Mouse (Mus musculus) G1E-ER4 (cell line): ENCODE results near the gene Rad51b. TPM values are rescaled to one million over a fixed set of nuclear protein-coding genes. Genes with fewer than 3 reads are reported as not detected.

Experiments
- GATA1 ChIP-seq: IDR thresholded peaks from one replicate; pipeline ENCODE4 v1.8.0; 2012; ENCODE audit warnings: low read length, inconsistent platforms
- polyA plus RNA-seq: library from polyadenylated mRNA; stranded (reverse); fragments of >175 nt; gene quantifications from 2 replicates; pipeline ENCODE4 v1.2.3, GENCODE M21; 2012

Gene Rad51b
- polyA plus RNA-seq, 1 experiment, result 0.42 TPM

DNA sequence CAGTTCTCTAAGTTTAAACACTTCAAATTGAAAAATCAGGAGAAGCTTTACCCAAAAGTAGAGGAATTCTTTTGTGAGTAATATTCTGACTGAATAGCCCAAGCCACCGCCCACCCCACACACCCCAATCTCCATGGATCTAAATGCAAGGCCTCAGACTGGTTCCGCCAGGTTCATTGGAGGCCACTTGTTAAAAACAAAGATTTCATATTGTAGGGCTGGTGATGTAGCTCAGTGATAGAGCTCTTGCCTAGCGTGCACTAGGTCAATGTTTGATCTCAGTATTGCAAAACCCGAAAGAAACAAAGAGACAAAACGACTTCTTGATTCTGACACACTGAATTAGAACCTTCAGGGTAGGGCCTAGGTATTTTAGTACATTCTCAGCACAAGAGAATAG is 60.5 kb downstream of the Rad51b start:
- TF ChIP-seq GATA1, result no peak

DNA sequence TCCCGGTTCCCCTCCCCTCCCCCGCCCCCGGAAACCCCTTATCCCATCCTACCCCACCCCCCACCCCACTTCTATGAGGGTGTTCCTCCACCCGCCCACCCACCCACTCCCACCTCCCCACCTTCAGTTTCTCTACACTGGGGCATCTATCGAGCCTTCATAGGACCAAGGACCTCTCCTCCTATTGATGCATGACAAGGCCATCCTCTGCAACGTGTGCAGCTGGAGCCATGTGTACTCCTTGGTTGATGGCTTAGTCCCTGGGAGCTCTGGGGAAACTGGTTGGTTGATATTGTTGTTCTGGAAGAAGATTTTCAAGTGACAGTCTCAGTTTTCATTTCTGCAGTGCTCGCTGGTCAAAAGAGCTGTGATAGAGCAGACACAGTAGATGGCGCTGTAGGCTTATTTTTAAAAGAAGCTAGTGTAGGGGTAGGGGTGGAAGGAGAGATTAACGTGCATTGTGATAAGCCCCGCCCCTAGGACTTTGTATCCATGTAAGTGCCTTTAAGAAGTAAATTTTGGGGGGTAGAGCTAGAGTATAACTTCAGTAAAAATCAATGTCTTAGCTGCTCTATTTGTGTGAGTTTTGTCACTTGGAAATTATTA is 61.6 kb downstream of the Rad51b start:
- TF ChIP-seq GATA1, result no peak

DNA sequence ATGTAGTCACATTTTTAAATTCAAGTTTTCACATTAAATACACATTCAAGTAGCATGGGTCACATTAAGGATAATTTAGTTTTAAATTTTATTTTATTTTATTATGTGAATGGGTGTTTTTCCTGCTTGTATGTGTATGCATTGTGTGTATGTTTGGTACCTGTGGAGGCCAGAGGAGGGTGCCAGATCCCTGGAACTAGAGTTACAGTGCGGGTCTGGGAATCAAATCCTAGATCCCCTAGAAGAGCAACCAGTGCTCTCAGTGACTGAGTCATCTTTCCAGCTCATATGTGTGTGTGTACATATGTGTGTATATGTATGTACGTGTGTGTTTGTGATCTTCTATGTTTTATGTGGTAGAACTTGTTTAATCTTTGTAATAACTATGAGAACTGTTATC is 62.3 kb downstream of the Rad51b start:
- no peak for TF ChIP-seq GATA1

DNA sequence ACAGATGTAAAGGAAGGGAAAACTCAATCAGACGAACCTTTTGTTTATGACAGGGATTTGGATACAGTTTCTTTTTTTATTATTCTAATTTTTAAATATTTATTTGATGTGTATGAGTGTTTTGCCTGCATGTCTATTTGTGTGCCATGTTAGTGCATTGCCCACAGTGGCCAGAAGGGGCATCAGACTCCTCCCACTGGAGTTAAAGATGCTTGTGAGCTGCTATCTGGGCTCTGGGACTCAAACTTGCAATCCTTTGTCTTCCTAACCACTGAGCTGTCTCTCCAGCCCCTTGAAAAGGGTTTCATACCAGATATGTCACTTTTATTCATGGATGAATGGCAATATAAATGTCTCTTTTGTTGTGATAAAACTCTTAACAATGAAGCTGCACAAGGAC is 65.1 kb downstream of the Rad51b start:
- no peak for TF ChIP-seq GATA1

DNA sequence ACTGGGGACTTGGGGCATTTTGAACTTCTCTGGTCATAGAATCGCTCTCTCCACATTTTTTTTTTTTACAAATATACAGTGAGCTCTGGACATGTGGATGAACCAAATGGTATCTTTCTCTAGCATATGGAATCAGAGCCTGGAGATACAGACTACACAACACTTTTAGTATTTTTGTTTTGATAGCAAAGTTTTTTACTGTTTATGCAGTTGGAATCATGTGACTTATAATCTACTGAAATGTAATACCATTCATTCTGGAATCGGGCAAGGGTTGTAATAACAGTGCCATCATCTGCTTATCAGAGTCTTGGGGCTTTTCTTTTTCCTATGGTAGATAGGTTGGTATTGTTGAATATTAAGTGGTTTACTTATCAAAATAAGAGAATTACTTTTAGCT is 67.2 kb downstream of the Rad51b start:
- TF ChIP-seq GATA1, result no peak

DNA sequence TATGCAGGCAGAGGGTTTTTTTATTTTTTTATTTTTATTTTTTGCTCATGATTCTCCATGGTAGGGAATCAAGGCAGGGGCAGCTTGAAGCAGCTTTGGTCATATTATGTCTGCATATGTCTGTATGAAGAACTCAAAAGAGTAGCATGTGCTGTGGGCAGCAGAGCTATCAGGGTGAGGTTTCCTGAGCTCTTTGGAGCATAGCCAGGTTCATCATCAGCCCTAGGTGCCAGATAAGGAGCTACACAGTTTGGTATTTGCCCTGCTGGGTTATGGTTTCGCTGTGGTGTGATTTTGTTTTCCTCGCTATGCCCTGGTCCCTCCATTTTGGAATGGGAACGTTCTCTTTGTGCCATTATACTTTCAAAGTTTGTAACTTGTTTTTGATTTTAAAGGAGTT is 71.7 kb downstream of the Rad51b start:
- TF ChIP-seq GATA1, result no peak

DNA sequence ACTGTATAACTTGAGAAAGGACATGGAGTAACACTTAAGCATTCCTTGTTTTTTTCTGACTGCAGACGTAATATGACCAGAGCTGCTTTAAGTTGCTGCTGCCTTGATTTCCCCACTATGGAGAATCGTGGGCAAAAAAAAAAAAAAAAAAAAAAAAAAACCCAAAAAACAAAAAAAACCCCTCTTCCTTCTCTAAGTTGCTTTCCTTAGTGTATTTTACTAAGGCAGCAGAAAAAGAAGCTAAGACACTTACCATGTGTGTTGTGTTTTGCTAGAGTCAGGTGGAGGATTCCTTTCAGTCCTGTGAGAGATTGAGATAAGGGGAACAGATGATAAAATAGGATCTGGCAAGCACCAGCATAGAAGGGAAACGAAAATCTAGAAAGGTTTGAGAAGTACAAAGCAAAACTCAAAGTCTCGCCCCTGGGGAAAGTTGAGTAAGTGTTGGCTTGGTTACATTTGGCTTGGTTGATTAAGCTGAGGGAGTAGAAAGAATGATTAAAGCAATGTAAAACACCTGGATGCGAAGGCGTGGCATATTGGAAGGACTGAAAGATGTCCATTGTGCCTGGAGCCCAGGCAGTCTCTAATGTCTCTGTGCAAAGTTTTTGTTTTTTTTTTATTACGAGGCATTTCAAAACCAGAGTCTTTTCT is 72.6 kb downstream of the Rad51b start:
- TF ChIP-seq GATA1, result no peak

DNA sequence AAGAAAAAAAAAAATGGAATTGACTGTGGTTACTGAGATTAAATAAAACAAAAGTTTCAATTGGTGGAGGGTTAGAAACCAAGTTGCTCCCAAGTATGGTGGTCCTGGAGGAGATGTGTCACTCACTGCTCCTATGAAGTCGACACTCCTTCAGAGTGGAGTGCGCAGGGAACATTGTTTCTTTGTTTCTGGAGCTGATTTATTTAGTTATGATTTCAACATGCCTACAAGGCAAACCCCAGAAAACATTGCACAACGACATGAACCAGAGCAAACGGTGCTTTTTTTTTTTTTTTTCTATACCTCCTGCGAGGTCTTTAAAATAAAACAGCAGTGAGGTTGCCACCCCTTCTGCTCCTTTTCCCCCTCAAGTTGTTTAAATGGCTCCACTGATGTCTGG is 75.6 kb downstream of the Rad51b start:
- TF ChIP-seq GATA1, result no peak

DNA sequence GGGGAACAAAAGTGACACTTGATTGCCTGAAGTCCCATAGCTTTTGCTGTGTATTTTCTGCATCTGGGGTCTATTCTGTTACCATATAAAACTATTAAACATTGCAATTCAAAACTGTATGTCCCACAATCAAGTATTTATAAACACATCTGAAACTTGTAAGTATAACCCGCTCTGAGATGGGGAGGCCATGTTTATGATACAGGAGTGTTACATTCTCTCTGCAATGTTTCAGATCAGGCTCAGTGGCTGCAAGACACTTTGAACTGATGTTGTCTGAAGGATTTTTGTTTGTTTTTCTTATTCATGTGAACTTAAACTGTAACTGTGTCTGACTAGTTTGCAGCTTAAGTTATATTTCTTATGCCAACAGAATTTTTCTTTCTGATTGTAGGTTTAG is 80.3 kb downstream of the Rad51b start:
- no peak for TF ChIP-seq GATA1

DNA sequence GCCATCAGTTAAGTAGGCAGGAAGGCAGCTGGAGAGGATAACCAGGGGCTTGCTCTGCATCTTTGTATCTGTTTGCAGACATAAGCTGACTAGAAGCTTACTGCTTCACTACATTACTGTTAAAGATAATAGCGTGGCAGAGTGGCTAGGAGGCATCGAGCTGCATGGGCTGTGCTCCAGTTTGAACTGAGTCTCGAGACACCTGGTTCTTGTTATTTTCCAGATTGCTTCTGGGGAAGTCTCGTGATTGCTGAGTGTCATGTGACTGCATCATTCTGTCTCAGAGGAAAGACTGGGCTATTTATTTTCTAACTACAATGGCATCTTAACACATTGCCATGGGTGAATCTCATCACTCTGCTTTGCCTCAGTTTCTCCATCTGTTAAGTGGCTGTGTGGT is 80.8 kb downstream of the Rad51b start:
- no peak for TF ChIP-seq GATA1

DNA sequence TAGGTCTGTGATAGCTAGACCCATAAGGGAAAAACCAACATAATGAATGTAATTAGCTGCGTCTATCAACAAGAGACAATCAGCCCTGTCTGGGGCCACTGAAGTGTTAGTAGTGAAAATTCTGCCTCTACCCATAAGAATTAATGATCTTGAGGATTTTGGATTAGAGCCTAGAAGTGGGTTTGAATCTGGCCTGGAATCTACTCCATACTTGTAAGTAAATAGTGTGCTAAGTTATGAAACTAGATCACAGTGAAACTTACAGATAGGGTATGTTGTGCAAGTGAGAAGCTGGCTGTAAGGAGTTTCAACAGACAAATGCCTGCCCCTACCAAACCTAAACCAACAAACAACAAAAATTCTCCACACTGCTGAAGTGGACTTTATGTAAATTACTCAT is 83.1 kb downstream of the Rad51b start:
- no peak for TF ChIP-seq GATA1

DNA sequence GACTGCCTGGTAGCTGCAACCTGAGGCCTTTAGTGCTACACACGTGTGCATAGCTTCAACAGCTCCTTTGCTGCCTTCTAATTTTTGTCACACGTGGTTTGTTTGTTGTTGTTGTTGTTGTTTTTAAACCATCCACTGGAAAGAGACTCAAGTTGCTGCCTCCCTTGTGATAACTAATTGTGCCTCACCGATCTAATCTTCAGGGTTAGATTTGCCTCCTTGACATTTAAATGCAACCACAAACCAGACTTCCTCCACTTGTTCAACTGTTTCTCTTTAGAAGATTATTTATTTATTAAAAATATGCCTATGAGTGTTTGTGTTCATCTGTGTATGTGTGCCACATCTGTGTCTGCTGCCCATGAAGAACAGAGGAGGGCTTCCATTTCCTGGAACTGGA is 84.4 kb downstream of the Rad51b start:
- TF ChIP-seq GATA1, result no peak

DNA sequence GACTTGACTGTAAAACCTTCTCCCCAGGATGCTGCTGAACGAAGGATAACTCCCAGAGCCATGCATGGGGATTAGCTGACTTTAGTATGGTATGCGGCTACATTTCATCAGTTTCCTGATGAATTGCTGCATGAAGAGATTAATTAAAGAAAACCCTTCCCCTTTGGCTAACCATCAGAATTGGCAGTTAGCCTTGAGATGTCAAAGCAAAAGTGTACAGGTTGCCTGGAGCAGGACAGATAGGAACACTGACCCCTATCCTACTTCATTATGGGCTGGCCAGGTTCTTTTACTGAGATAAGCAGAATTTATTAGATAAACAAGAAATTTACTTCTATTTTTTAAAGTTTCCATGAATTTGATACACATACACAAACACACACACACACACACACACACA is 85.3 kb downstream of the Rad51b start:
- TF ChIP-seq GATA1, result no peak

DNA sequence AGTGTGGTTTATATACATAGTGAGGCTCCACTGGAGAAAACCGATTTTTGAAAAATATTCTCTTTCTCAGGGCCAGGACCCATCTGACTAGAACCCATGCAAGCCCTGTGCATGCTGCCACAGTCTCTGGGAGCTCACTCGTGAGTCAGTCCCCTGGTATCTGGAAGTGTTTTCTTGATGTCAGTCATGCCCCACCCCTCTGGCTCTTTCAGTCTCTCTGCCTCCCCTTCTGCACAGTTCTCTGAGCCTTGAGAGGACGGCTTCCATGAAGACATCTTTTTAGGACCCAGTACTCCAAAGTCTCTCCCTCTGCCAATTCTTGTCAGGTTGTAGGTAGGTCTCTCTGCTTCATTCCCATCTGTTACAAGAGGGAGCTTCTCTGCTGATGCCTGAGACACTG is 86.5 kb downstream of the Rad51b start:
- TF ChIP-seq GATA1, result no peak

DNA sequence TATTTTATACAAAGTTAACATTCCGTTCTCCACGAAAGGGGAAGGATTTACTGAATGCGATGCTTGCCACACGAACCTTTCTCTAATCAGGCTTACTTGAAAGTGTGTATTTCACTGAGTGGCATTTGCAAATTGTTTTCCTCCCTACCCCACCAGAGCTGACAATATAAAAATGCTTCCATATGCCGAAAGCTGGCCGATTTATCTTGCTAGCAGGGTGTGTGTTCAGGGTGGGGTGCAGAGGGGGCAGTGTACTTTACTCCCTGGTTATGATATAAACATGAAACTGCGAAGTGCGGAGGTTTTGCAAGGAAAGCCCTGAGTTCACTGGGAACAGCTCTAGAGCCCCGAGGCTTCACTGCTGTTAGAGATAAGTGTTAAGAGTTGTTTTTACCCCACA is 87.7 kb downstream of the Rad51b start:
- no peak for TF ChIP-seq GATA1

DNA sequence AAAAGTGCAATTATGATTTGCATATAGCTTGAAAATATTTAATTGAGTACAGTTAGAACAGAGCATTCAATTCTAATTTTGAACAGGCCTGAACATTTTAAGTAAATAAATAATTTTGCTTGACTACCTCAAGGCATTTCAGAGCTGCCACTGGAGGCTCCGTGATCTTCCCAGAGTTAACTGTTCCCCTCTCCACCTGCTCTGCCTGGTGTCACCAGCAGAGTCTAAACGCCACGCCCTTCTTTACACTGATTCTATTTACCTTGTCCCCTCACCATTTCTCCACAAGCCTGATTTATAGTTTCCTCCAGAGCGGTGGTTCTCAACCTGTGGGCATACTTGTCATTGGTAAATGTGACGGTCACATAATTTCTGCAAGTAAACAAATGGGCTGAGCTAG is 88.1 kb downstream of the Rad51b start:
- TF ChIP-seq GATA1, result no peak

DNA sequence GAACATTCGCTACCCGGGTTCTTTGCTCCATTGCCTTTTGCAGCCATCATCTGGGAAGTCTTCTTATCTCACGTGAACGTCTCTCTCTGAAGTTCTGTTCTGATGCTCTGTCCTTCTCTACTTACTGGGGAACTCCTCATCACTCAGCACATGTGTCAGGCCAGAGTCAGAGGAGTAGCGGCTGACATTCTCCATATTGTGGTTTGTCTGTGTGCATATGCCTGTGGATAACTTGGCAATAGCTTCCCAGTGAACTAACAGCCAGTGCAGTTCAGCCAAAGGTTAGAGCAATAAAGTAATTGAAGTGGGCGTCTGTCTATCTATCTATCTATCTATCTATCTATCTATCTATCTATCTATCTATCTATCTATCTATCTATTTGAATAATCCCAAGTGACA is 90.8 kb downstream of the Rad51b start:
- TF ChIP-seq GATA1, result no peak

DNA sequence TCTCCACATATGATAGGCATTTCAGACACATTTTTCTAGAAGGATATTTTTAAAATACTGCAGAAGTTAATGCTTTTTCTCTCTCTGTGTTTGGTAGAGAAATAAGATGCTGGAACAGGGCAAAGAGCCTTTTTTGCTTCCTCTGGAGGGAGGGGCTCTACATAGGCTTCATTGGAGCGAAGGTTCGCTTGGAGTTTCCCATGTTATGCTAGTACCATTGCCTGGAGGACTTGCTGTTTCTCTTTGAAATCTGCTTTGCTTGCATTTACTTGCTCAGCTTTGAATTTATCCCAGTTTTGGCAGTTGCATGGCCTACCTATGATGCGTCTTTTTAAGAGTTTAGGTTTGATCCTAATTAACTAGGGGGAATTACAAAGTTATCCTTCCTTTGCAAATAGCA is 92.2 kb downstream of the Rad51b start:
- TF ChIP-seq GATA1, result no peak

DNA sequence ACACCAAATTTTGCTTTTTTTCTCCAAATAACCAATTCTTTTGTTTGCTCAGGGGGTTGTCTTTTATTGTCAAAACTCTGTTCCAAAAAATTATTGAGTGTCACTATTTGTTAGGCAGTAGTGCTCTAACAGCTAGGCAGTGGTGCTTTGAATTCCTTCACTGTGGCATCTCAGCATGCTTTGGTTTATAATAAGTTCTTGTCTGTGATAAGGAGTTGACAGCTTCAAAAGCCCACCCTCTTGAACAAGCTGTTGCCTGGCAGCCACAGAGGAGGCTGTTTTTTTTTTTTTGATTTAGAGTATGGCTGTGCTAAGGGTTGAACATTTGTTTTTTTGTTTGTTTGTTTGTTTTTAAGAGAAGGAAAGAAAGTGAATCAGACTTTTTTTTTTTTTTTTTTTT is 92.9 kb downstream of the Rad51b start:
- no peak for TF ChIP-seq GATA1
